Mouse (Mus musculus): ENCODE results near the gene Tcp11x2. TPM values are rescaled to one million over a fixed set of nuclear protein-coding genes. Genes with fewer than 3 reads are reported as not detected.

Tcp11x2 gene
- polyA plus RNA-seq, 1 experiment from 2014 or later: not detected

GRCm38 (mm10) chrX:135627605-135628004, 66.0 kb downstream of the Tcp11x2 start, which contains the start of gene Prame:
Prame (minus strand) TSS chrX:135627705.
- Histone ChIP-seq H3K36me3 (no peaks in the 10 kb centered on the region), H3K9me3 (no peaks in the 10 kb centered on the region), H3K27ac (no peak within 1 kb of the TSS), H3K4me2 (no peak within 1 kb of the TSS), H3K9ac (no peak within 1 kb of the TSS), H3K4me1 (no peaks in the 10 kb centered on the region), H3K27me3 (no peaks in the 10 kb centered on the region), H3K4me3 (no peak within 1 kb of the TSS)
- no peak for ATAC-seq (ENCODE audit: insufficient number of reproducible peaks, low FRiP score, low TSS enrichment, low read depth)
- 88% methylated on average over 11 of the region's 11 CpGs for WGBS

Other genes starting within 250 kb of the Tcp11x2 start
- not detected in 2 replicates for gene AV320801, start 199.2 kb downstream of the Tcp11x2 start, polyA plus RNA-seq (2015; fragmentation: Nextera tagmentation; extraction: Ambion mirVana)
- 0.27 and 0.53 TPM in 2 replicates for gene Nxf7, start 95.0 kb downstream of the Tcp11x2 start, polyA plus RNA-seq (2015; fragmentation: Nextera tagmentation; extraction: Ambion mirVana)
- gene Prame, start 66.1 kb downstream of the Tcp11x2 start, polyA plus RNA-seq (2015; fragmentation: Nextera tagmentation; extraction: Ambion mirVana): 0.14 and 0.45 TPM in 2 replicates
- gene Tmsb15a, start 31.5 kb upstream of the Tcp11x2 start, polyA plus RNA-seq (2015; fragmentation: Nextera tagmentation; extraction: Ambion mirVana): 0.99 and 1.5 TPM in 2 replicates
- 10.4 TPM in 2 replicates for gene Armcx5, start 48.9 kb upstream of the Tcp11x2 start, polyA plus RNA-seq (2015; fragmentation: Nextera tagmentation; extraction: Ambion mirVana)
- 45.6 and 46.1 TPM in 2 replicates for gene Gprasp1, start 48.9 kb upstream of the Tcp11x2 start, polyA plus RNA-seq (2015; fragmentation: Nextera tagmentation; extraction: Ambion mirVana)
- gene Bhlhb9, start 103.8 kb upstream of the Tcp11x2 start, polyA plus RNA-seq (2015; fragmentation: Nextera tagmentation; extraction: Ambion mirVana): 46.9 and 48.6 TPM in 2 replicates
- 37.8 and 38.8 TPM in 2 replicates for gene Gprasp2, start 145.2 kb upstream of the Tcp11x2 start, polyA plus RNA-seq (2015; fragmentation: Nextera tagmentation; extraction: Ambion mirVana)